Mouse (Mus musculus) v-Abl transformed pro-B cells (cell line): ENCODE results near the gene Fmnl1.

Source experiments
- in situ Hi-C, 2 experiments: fragments of 400-800 bp; cut with MboI; formaldehyde crosslinking; loops; one replicate each; pipeline ENCODE4 v1.15.1; 2025; ENCODE audit not compliant: unreplicated experiment in 2 of 2

The Fmnl1 gene

DNA sequence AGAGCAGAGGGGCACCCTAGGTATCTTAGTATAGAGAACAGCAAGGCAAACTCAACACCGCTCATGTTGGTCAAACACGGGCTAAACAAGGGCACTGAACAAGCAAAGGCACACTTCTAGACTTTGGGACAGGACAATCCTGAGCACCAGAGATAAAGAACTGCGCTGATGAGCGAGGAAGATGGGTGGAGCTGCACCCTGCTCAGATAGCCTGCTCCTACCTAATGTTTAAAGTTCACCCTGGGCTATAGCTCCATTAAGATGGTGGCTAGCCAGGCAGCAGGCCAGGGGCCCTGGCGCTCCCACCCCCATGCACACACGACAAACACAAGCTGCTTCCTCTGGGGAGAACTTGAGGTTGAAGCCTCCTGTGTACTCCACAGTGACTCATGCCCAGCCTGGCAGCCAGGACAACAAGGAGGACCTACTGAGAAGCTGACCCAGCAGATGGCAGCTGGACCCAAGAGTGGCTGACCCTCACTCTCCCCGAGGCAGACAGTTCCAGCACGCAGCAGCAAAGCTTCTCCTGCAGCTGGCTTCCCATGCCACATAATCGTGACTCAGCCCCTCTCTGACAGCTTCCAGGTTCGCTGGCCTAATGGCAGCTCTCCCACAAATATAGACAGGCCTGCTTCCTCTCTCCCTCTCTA lies 75.3 kb downstream of the Fmnl1 start:
- in situ Hi-C loops = no loop called here

DNA sequence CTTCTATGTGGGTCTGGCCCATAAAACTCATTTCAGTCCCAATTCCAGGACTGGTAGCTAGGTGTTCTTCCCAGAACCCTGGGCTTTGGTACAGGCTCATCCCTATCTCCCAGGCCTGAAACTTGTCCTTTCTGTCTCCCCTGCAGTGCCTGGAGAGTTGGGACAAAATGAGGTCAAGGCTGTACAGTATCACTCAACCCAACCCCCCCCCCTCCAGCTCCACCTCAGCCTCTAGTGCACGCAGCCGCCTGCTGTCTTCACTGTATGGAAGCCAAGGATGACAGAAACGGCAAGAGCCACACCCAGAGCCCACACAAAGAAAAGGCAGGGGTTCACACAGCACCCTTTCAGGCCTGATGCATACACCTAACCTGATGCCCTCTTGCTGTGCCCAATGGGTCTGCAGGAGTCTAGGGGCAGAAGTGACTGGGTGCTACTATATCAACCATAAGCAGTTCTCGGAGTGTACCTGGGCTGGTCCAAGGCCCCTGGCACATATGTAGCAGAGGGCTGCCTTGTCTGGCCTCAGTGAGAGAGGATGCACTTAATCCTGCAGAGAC lies 75.9 kb downstream of the Fmnl1 start:
- in situ Hi-C loops = no loop called here

DNA sequence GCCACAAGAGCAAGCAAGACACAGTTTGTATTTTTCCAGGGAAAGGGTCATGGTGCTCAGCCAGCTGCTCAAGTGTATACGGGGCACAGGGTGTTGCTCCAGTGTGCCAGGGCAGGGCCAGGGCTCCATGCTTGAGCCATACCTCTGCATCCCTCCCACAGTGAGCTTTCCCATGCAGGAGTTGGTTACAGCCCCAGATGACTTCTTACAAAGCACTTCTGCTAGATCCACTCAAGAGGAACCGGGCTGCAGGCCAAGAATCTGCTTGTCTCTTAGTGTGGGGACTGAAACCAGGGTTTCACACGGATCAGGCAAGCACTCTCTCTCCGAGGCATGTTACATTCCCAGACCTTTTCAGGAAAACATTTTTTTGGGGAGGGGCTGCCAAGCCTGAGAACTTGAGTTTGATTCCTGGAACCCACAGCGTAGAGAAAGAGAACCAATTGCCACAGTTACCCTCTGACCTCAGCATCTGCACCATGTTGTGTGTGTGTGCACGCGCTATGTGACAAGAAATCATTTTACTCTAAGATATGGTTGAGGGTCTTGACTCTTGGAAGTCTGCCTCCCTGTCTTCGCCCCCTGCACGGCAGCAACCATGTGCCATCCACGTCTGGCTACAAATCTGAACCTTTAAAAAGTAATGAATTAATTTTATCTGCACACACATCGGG lies 76.7 kb downstream of the Fmnl1 start:
- in situ Hi-C loops = no loop called here
